Comparison of ENCODE assay signal across 8 mouse cellular contexts in genomic region chr7:111157287-111157686, GRCm38 (mm10).
DNase-seq lines count a peak whose midpoint lies in the region; ATAC-seq and TF ChIP-seq lines count a peak whose summit lies in the region.

No protein-coding gene starts in this region.

- peak overlapping the region; percentile 89 for H3K27ac ChIP-seq in MEL (ENCODE audit: control insufficient read depth, low read depth, low read length)
- no peak overlapping the region for H3K27ac ChIP-seq in forebrain, embryonic 14.5 days (ENCODE audit: low read depth, low read length)
- H3K27ac ChIP-seq in heart, embryonic 15.5 days, result peak overlapping the region; percentile 95

- H3K4me1 ChIP-seq in MEL (ENCODE audit: control insufficient read depth in 1 of 2, insufficient read depth in 2 of 2, low read length in 2 of 2), result peaks cover 5 to 15% of the 10 kb centered on the region in 2 experiments
- H3K4me1 ChIP-seq in forebrain, embryonic 14.5 days (ENCODE audit: control insufficient read depth, insufficient read depth, low read length), result peaks cover 6% of the 10 kb centered on the region; the same call in 1 of the 2 replicates
- H3K4me1 ChIP-seq in heart, embryonic 15.5 days (replicated peaks), result peaks cover 32% of the 10 kb centered on the region

- TF ChIP-seq POLR2A in MEL (IDR thresholded peaks at IDR 0.05; ENCODE audit: control insufficient read depth in 1 of 2, insufficient read depth in 1 of 2, low read depth in 1 of 2, low read length in 2 of 2, poor library complexity in 1 of 2), result no peak

- H3K36me3 ChIP-seq in MEL (ENCODE audit: control insufficient read depth in 1 of 2, insufficient read depth in 2 of 2, low read length in 2 of 2), result peaks cover 0 to 11% of the 10 kb centered on the region in 2 experiments; a peak in 2 of 4 replicates
- no peaks in the 10 kb centered on the region for H3K36me3 ChIP-seq in forebrain, embryonic 14.5 days (ENCODE audit: control insufficient read depth, insufficient read depth, low read length)
- no peaks in the 10 kb centered on the region for H3K36me3 ChIP-seq in heart, embryonic 15.5 days

- no peak for ATAC-seq in forebrain, embryonic 14.5 days
- peak; percentile 82 for ATAC-seq in heart, embryonic 15.5 days (replicated peaks; ENCODE audit: insufficient number of reproducible peaks, insufficient read depth, low FRiP score, low read depth)
- ATAC-seq in megakaryocyte progenitor cell, adult 5-6 weeks (replicated peaks; ENCODE audit: poor library complexity), result peak; percentile 10; the same call in 1 of the 2 replicates

- no peak overlapping the region for H3K4me2 ChIP-seq in forebrain, embryonic 14.5 days (ENCODE audit: low read length)
- H3K4me2 ChIP-seq in heart, embryonic 15.5 days, result peak overlapping the region; percentile 44

- TF ChIP-seq CTCF in MEL (IDR thresholded peaks at IDR 0.05 in 2 of 3, conservative IDR thresholded peaks at IDR 0.05 in 1 of 3; ENCODE audit: control insufficient read depth in 1 of 3, insufficient read depth in 1 of 3, low read depth in 2 of 3, low read length in 3 of 3, poor library complexity in 1 of 3, severe bottlenecking in 1 of 3), result no peak

- TF ChIP-seq EP300 in MEL (IDR thresholded peaks at IDR 0.05; ENCODE audit: low read depth in 1 of 2, low read length in 2 of 2), result peak in 1 of 2 experiments; percentile 17; a peak in 1 of 4 replicates

- H3K9ac ChIP-seq in MEL (ENCODE audit: control insufficient read depth, low read depth, low read length, poor library complexity, severe bottlenecking), result peak overlapping the region; percentile 83
- H3K9ac ChIP-seq in forebrain, embryonic 14.5 days (ENCODE audit: low read length), result no peak overlapping the region
- no peak overlapping the region for H3K9ac ChIP-seq in heart, embryonic 15.5 days

- TF ChIP-seq RAD21 in MEL (IDR thresholded peaks at IDR 0.05; ENCODE audit: low read depth, low read length), result no peak

- no peaks in the 10 kb centered on the region for H3K9me3 ChIP-seq in MEL (replicated peaks; ENCODE audit: insufficient read depth, low read length)
- no peaks in the 10 kb centered on the region for H3K9me3 ChIP-seq in forebrain, embryonic 14.5 days (replicated peaks; ENCODE audit: control insufficient read depth, low read length)
- H3K9me3 ChIP-seq in heart, embryonic 15.5 days (replicated peaks), result no peaks in the 10 kb centered on the region

- no peaks in the 10 kb centered on the region; the same call in 1 of the 2 replicates for H3K79me2 ChIP-seq in MEL (ENCODE audit: control insufficient read depth, insufficient read depth, low read length, poor library complexity)

- H3K27me3 ChIP-seq in MEL (ENCODE audit: control insufficient read depth in 1 of 2, insufficient read depth in 2 of 2, low read length in 2 of 2), result no peaks in the 10 kb centered on the region
- H3K27me3 ChIP-seq in forebrain, embryonic 14.5 days (replicated peaks; ENCODE audit: control insufficient read depth, insufficient read depth, low read length), result no peaks in the 10 kb centered on the region
- H3K27me3 ChIP-seq in heart, embryonic 15.5 days, result no peaks in the 10 kb centered on the region

- H3K4me3 ChIP-seq in MEL (ENCODE audit: control insufficient read depth in 1 of 2, insufficient read depth in 1 of 2, low read depth in 2 of 2, low read length in 2 of 2), result peak overlapping the region; percentile 73 to 78
- H3K4me3 ChIP-seq in forebrain, embryonic 14.5 days (ENCODE audit: low read depth, low read length), result no peak overlapping the region
- no peak overlapping the region for H3K4me3 ChIP-seq in heart, embryonic 15.5 days

- peak; percentile 80 for DNase-seq in MEL (ENCODE audit: low read depth, low spot score)
- peak; percentile 21 to 29 for DNase-seq in adrenal gland, postnatal 4 days (ENCODE audit: low spot score in 2 of 2)
- peak; percentile 48 for DNase-seq in forebrain, embryonic 14.5 days (ENCODE audit: low spot score)
- DNase-seq in layer of hippocampus, adult 8-10 months (ENCODE audit: low spot score in 2 of 2), result peak; percentile 38 to 40
- peak; percentile 82 for DNase-seq in urinary bladder, postnatal 14 days (ENCODE audit: low spot score)
- no peak for DNase-seq in B cell, adult 2 months

- 28% methylated on average over 6 of the region's 6 CpGs for WGBS in forebrain, embryonic 14.5 days
- 8% methylated on average over 6 of the region's 6 CpGs for WGBS in heart, embryonic 15.5 days

TF ChIP-seq in MEL, 35 proteins besides CTCF, POLR2A, EP300 and RAD21:
- 0 out of 2 replicates have a peak, but pooled peaks have one; percentile 13 for TF ChIP-seq HCFC1 (IDR thresholded peaks at IDR 0.05; ENCODE audit: low read depth, low read length)
- TF ChIP-seq MYB (IDR thresholded peaks at IDR 0.05; ENCODE audit: low read depth, low read length), result no peak
- TF ChIP-seq MAZ (IDR thresholded peaks at IDR 0.05; ENCODE audit: low read depth, low read length), result peak; percentile 42; the same call in 1 of the 2 replicates
- peak; percentile 55; the same call in 1 of the 2 replicates for TF ChIP-seq ETS1 (IDR thresholded peaks at IDR 0.05; ENCODE audit: low read depth, low read length)
- 0 out of 2 replicates have a peak, but pooled peaks have one; percentile 12 for TF ChIP-seq RCOR1 (IDR thresholded peaks at IDR 0.05; ENCODE audit: low read depth, low read length)

Comparison
In these comparisons a context has a peak if more than half of its experiments do, and no peak if none do; other contexts are left out.
1. DNase-seq: peak in MEL (single experiment), adrenal gland, postnatal 4 days (2 of 2), forebrain, embryonic 14.5 days (single experiment), layer of hippocampus, adult 8-10 months (2 of 2) and urinary bladder, postnatal 14 days (single experiment); none in B cell, adult 2 months (0 of 2).
2. H3K4me3 ChIP-seq: peak in MEL (2 of 2); none in forebrain, embryonic 14.5 days (single experiment) and heart, embryonic 15.5 days (single experiment).